Mouse (Mus musculus): ENCODE results near the gene Kcne1. TPM values are rescaled to one million over a fixed set of nuclear protein-coding genes. Genes with fewer than 3 reads are reported as not detected.

Kcne1 gene
- total and polyA plus RNA-seq, 3 experiments: 0.33 TPM; not detected in 2

- ATAC-seq (ENCODE audit: extremely low read depth, insufficient number of reproducible peaks, low FRiP score, poor library complexity, severe bottlenecking) (no peak), DNase-seq (ENCODE audit: low spot score) (no peak)
- no peaks in the 10 kb centered on the region for H3K36me3 ChIP-seq (replicated peaks)
- peaks cover 5% of the 10 kb centered on the region for H3K4me1 ChIP-seq (ENCODE audit: insufficient read depth, low read depth, low read length)
- H3K27me3 ChIP-seq (ENCODE audit: insufficient read depth, low read length): peaks cover 70% of the 10 kb centered on the region
- TF ChIP-seq CTCF (IDR thresholded peaks at IDR 0.05; ENCODE audit: low read depth, low read length) (no peak), GATA1 (IDR thresholded peaks at IDR 0.05; ENCODE audit: borderline replicate concordance, low read length) (no peak), POLR2AphosphoS5 (IDR thresholded peaks at IDR 0.05; ENCODE audit: insufficient replicate concordance, low read depth, low read length) (no peak), TAL1 (conservative IDR thresholded peaks at IDR 0.05; ENCODE audit: low read depth, low read length) (no peak), GATA2 (IDR thresholded peaks at IDR 0.05; ENCODE audit: borderline replicate concordance, low read depth, low read length) (no peak)
- no peak overlapping the region for H3K4me3 ChIP-seq (ENCODE audit: low read depth, low read length)
- no peaks in the 10 kb centered on the region for H3K9me3 ChIP-seq (replicated peaks)
These were observed 34.8 kb downstream of the Kcne1 start for GRCm38 (mm10) chr16:92324309-92325061.

GRCm38 (mm10) chr16:92321341-92321740, 37.9 kb downstream of the Kcne1 start, which contains the start of gene Fam243:
Gene Fam243, minus strand, starts transcription at chr16:92321441.
- DNase-seq (ENCODE audit: low spot score) (no peak), ATAC-seq (ENCODE audit: extremely low read depth, insufficient number of reproducible peaks, low FRiP score, poor library complexity, severe bottlenecking) (no peak)
- Histone ChIP-seq H3K4me1 (ENCODE audit: insufficient read depth, low read depth, low read length) (peaks cover 17% of the 10 kb centered on the region), H3K36me3 (replicated peaks) (no peaks in the 10 kb centered on the region), H3K4me3 (ENCODE audit: low read depth, low read length) (no peak within 1 kb of the TSS), H3K9me3 (replicated peaks) (no peaks in the 10 kb centered on the region), H3K27me3 (ENCODE audit: insufficient read depth, low read length) (peaks cover 56% of the 10 kb centered on the region)
- TF ChIP-seq GATA2 (IDR thresholded peaks at IDR 0.05; ENCODE audit: borderline replicate concordance, low read depth, low read length) (no peak), POLR2AphosphoS5 (IDR thresholded peaks at IDR 0.05; ENCODE audit: insufficient replicate concordance, low read depth, low read length) (no peak), GATA1 (IDR thresholded peaks at IDR 0.05; ENCODE audit: borderline replicate concordance, low read length) (no peak), TAL1 (conservative IDR thresholded peaks at IDR 0.05; ENCODE audit: low read depth, low read length) (no peak), CTCF (IDR thresholded peaks at IDR 0.05; ENCODE audit: low read depth, low read length) (no peak)

GRCm38 (mm10) chr16:92320361-92320760, 38.9 kb downstream of the Kcne1 start:
- Histone ChIP-seq H3K9me3 (replicated peaks) (no peaks in the 10 kb centered on the region), H3K27me3 (ENCODE audit: insufficient read depth, low read length) (peaks cover 46% of the 10 kb centered on the region), H3K36me3 (replicated peaks) (no peaks in the 10 kb centered on the region), H3K4me3 (ENCODE audit: low read depth, low read length) (no peak overlapping the region), H3K4me1 (ENCODE audit: insufficient read depth, low read depth, low read length) (peaks cover 27% of the 10 kb centered on the region)
- ATAC-seq (ENCODE audit: extremely low read depth, insufficient number of reproducible peaks, low FRiP score, poor library complexity, severe bottlenecking): no peak
- no peak for DNase-seq (ENCODE audit: low spot score)
- TF ChIP-seq GATA2 (IDR thresholded peaks at IDR 0.05; ENCODE audit: borderline replicate concordance, low read depth, low read length) (no peak), CTCF (IDR thresholded peaks at IDR 0.05; ENCODE audit: low read depth, low read length) (no peak), GATA1 (IDR thresholded peaks at IDR 0.05; ENCODE audit: borderline replicate concordance, low read length) (no peak), POLR2AphosphoS5 (IDR thresholded peaks at IDR 0.05; ENCODE audit: insufficient replicate concordance, low read depth, low read length) (no peak), TAL1 (conservative IDR thresholded peaks at IDR 0.05; ENCODE audit: low read depth, low read length) (no peak)

GRCm38 (mm10) chr16:92319353-92320109, 39.7 kb downstream of the Kcne1 start:
- H3K9me3 ChIP-seq (replicated peaks): no peaks in the 10 kb centered on the region
- H3K4me3 ChIP-seq (ENCODE audit: low read depth, low read length): no peak overlapping the region
- peak; percentile 37 for DNase-seq (ENCODE audit: low spot score)
- TF ChIP-seq GATA1 (IDR thresholded peaks at IDR 0.05; ENCODE audit: borderline replicate concordance, low read length) (no peak), CTCF (IDR thresholded peaks at IDR 0.05; ENCODE audit: low read depth, low read length) (peak; percentile 57)
- H3K4me1 ChIP-seq (ENCODE audit: insufficient read depth, low read depth, low read length): peaks cover 29% of the 10 kb centered on the region
- ATAC-seq (ENCODE audit: extremely low read depth, insufficient number of reproducible peaks, low FRiP score, poor library complexity, severe bottlenecking): no peak; the same call in 1 of the 2 replicates
- no peaks in the 10 kb centered on the region for H3K36me3 ChIP-seq (replicated peaks)
- H3K27me3 ChIP-seq (ENCODE audit: insufficient read depth, low read length): peaks cover 39% of the 10 kb centered on the region

- H3K4me1 ChIP-seq (ENCODE audit: insufficient read depth, low read depth, low read length): peaks cover 35% of the 10 kb centered on the region
- no peak overlapping the region for H3K4me3 ChIP-seq (ENCODE audit: low read depth, low read length)
- TF ChIP-seq POLR2AphosphoS5 (IDR thresholded peaks at IDR 0.05; ENCODE audit: insufficient replicate concordance, low read depth, low read length) (no peak), GATA2 (IDR thresholded peaks at IDR 0.05; ENCODE audit: borderline replicate concordance, low read depth, low read length) (no peak), TAL1 (conservative IDR thresholded peaks at IDR 0.05; ENCODE audit: low read depth, low read length) (no peak), CTCF (IDR thresholded peaks at IDR 0.05; ENCODE audit: low read depth, low read length) (no peak), GATA1 (IDR thresholded peaks at IDR 0.05; ENCODE audit: borderline replicate concordance, low read length) (no peak)
- peaks cover 28% of the 10 kb centered on the region for H3K36me3 ChIP-seq (replicated peaks)
- ATAC-seq (ENCODE audit: extremely low read depth, insufficient number of reproducible peaks, low FRiP score, poor library complexity, severe bottlenecking): no peak
- no peaks in the 10 kb centered on the region for H3K9me3 ChIP-seq (replicated peaks)
- DNase-seq (ENCODE audit: low spot score): no peak
- H3K27me3 ChIP-seq (ENCODE audit: insufficient read depth, low read length): peaks cover 18% of the 10 kb centered on the region
These were observed 43.1 kb downstream of the Kcne1 start for GRCm38 (mm10) chr16:92316049-92316738.
